Mouse (Mus musculus) intestine, postnatal 0 days (tissue): ENCODE results near the gene Sco2. TPM values are rescaled to one million over a fixed set of nuclear protein-coding genes. Genes with fewer than 3 reads are reported as not detected.

ENCODE experiments used
- ATAC-seq: fragments of 200-750 bp; cut with Nextera tagmentation; 2 replicates; pipeline ENCODE4 v1.8.0; 2017; ENCODE audit warnings: mild to moderate bottlenecking, moderate TSS enrichment, moderate library complexity
- H3K27ac ChIP-seq: fragments of 300-500 bp; sonication (generic); 2 replicates; pipeline ENCODE4 v1.5.1; 2014; ENCODE audit warnings: mild to moderate bottlenecking, low read depth, low read length, moderate library complexity
- H3K27me3 ChIP-seq: fragments of 300-500 bp; sonication (generic); replicated peaks from 2 replicates; pipeline ENCODE4 v1.6.1; 2014; ENCODE audit warnings: low read length, mixed read lengths; ENCODE audit not compliant: control insufficient read depth, insufficient read depth
- H3K36me3 ChIP-seq: fragments of 300-500 bp; sonication (generic); 2 replicates; pipeline ENCODE4 v1.6.1; 2014; ENCODE audit warnings: mild to moderate bottlenecking, moderate library complexity; ENCODE audit not compliant: control insufficient read depth, insufficient read depth
- H3K4me1 ChIP-seq: fragments of 300-500 bp; sonication (generic); replicated peaks from 2 replicates; pipeline ENCODE4 v1.6.1; 2014; ENCODE audit warnings: antibody characterized with exemption, low read length, mixed read lengths; ENCODE audit not compliant: control insufficient read depth, insufficient read depth
- H3K4me2 ChIP-seq: fragments of 300-500 bp; sonication (generic); replicated peaks from 2 replicates; pipeline ENCODE4 v1.6.1; 2014; ENCODE audit warnings: low read depth, mild to moderate bottlenecking, moderate library complexity
- H3K4me3 ChIP-seq: fragments of 300-500 bp; sonication (generic); 2 replicates; pipeline ENCODE4 v1.5.1; 2014; ENCODE audit warnings: low read depth, low read length
- H3K9ac ChIP-seq: fragments of 300-500 bp; sonication (generic); 2 replicates; pipeline ENCODE4 v1.6.1; 2014; ENCODE audit warnings: mild to moderate bottlenecking, low read depth, low read length
- H3K9me3 ChIP-seq: fragments of 300-500 bp; sonication (generic); 2 replicates; pipeline ENCODE4 v1.6.1; 2016; ENCODE audit warnings: mixed run types; ENCODE audit not compliant: control insufficient read depth
- CTCF ChIP-seq: sonication (generic); IDR thresholded peaks from 2 replicates; pipeline ENCODE4 v1.5.1; 2016; ENCODE audit warnings: low read depth, mild to moderate bottlenecking, control low read depth, antibody characterized with exemption, moderate library complexity
- WGBS: fragments of 180-500 bp; shearing (Covaris S2); extraction: QIAGEN DNeasy Blood & Tissue Kit; methylation state at CpG from one replicate; pipeline ENCODE4 v1.1.7; 2014; 5-methylcytosine and 5-hydroxymethylcytosine counted together
- polyA plus RNA-seq: library from polyadenylated mRNA; unstranded; fragments of >200 nt; fragmentation: Nextera tagmentation; extraction: Ambion mirVana; gene quantifications from 2 replicates; pipeline ENCODE4 v1.2.1, GENCODE M21; 2015

Sco2 gene
- polyA plus RNA-seq, 1 experiment from 2014 or later = 18.0 TPM

DNA sequence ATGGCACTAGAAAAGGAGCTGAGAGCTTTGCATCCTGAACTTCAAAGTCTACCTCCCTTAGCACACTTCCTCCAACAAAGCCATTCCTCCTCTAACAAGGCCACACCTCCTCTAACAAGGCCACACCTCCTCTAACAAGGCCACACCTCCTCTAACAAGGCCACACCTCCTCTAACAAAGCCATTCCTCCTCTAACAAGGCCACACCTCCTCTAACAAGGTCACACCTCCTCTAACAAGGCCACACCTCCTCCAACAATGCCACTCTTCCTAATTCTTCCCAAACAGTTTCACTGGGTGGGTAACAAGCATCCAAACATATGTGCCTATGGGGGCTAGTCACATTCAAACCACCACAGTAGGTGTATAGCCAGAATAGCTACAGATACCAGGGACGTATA, 28.8 kb upstream of the Sco2 start:
- H3K9ac ChIP-seq = no peak overlapping the region
- H3K4me2 ChIP-seq = no peak overlapping the region
- no peak for ATAC-seq
- no peak for TF ChIP-seq CTCF
- H3K27me3 ChIP-seq = no peaks in the 10 kb centered on the region
- no peak overlapping the region for H3K4me3 ChIP-seq
- no peaks in the 10 kb centered on the region for H3K9me3 ChIP-seq
- no peaks in the 10 kb centered on the region for H3K4me1 ChIP-seq
- no peaks in the 10 kb centered on the region for H3K36me3 ChIP-seq
- H3K27ac ChIP-seq = no peak overlapping the region
- WGBS = 83% methylated on average over 1 of the region's 1 CpGs

DNA sequence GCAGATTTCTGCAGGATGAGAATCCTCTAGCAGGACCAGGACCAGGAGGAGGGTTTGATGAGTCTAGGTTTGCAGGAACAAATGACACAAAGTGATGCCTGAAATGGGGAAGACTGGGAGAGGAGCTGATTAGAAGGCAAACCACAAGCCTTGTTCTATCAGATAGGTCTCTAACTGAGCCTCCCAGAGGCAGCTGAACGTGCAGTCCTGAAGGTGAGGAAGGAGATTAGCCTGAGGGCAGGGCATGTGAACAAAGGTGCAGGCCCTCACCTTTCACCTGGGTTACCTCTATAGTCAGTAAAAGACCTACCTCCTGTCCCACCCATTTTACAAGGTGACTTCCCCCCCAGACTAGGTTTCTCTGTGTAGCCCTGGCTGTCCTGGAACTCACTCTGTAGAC, 26.1 kb upstream of the Sco2 start:
- H3K4me2 ChIP-seq = no peak overlapping the region
- H3K27ac ChIP-seq = no peak overlapping the region; the same call in 1 of the 2 replicates
- WGBS = 11% methylated on average over 1 of the region's 1 CpGs
- no peaks in the 10 kb centered on the region for H3K9me3 ChIP-seq
- H3K4me3 ChIP-seq = no peak overlapping the region
- no peak for TF ChIP-seq CTCF
- ATAC-seq = no peak
- no peak overlapping the region for H3K9ac ChIP-seq
- H3K4me1 ChIP-seq = no peaks in the 10 kb centered on the region
- no peaks in the 10 kb centered on the region for H3K36me3 ChIP-seq
- H3K27me3 ChIP-seq = no peaks in the 10 kb centered on the region

DNA sequence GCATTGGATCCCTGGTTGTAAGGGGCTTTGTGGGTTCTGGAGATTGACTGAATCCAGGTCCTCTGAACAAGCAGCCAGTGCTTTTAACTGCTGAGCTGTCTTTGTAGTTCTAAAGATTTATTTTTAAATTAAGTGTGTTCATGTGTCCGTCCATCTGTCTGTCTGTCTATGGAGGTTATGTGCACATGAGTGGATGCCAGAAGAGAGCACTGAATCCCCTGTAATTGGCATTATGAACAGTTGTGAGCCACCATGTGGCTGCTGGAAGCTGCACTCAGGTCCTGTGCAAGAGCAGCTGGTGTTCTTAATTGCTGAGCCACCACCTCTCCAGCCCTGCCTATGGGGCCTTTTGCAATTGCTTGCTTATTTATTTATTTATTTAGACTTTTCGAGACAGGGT, 24.5 kb upstream of the Sco2 start:
- Histone ChIP-seq H3K4me3 (no peak overlapping the region), H3K27me3 (no peaks in the 10 kb centered on the region), H3K9me3 (no peaks in the 10 kb centered on the region), H3K4me2 (no peak overlapping the region), H3K36me3 (no peaks in the 10 kb centered on the region), H3K9ac (no peak overlapping the region), H3K27ac (no peak overlapping the region), H3K4me1 (no peaks in the 10 kb centered on the region)
- no peak for TF ChIP-seq CTCF
- ATAC-seq = no peak
- 90% methylated on average over 2 of the region's 2 CpGs for WGBS

DNA sequence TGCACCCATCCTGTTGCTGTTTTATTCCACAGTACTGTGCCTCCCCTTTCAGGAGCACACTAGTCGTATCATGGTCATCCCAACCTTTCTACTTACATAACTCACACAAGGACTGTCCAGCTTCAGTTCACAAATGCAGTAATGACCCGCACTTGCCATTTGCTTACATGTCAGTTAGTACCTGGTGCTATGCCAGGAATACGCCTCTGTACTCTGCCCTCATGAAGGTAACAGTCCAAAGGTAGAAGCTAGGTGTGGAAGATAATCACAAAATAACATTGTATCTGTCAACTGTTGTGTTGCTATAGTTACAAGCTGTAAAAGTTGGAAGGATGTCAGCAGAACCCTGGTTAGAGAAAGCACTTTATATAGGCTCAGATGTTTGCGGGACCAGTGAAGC, 23.2 kb upstream of the Sco2 start:
- TF ChIP-seq CTCF = no peak
- peak overlapping the region; percentile 46 for H3K27ac ChIP-seq
- peak; percentile 94 for ATAC-seq

DNA sequence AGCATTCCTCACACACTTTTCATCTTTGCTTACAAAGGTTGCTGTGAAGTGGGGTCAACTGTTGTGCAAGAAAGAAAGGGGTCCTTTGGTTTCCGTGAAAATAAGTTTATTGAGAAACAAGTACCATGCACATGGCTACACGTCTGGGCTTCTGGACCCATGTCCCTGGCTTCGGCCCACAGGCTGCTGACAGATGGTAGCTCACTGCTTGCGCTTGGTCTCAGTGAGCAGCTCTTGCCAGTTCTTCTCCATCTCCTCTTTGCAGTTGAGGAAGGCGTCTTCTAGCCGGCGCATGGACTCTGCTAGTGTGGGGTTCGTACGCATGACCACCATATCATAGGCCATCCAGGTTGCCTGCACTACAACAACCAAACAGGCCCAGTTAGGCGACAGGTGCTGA, 16.4 kb upstream of the Sco2 start:
- H3K4me3 ChIP-seq = no peak overlapping the region
- no peaks in the 10 kb centered on the region for H3K9me3 ChIP-seq
- H3K27ac ChIP-seq = no peak overlapping the region
- H3K9ac ChIP-seq = no peak overlapping the region
- no peaks in the 10 kb centered on the region for H3K4me1 ChIP-seq
- no peak for TF ChIP-seq CTCF
- H3K27me3 ChIP-seq = 0 out of 2 replicates have a peak, but pooled peaks cover 2% of the 10 kb centered on the region
- ATAC-seq = no peak
- H3K4me2 ChIP-seq = no peak overlapping the region
- 94% methylated on average over 10 of the region's 10 CpGs for WGBS
- no peaks in the 10 kb centered on the region for H3K36me3 ChIP-seq

More for the DNA sequence above, 23.2 kb upstream of the Sco2 start:
- Histone ChIP-seq H3K9ac (no peak overlapping the region), H3K4me2 (no peak overlapping the region), H3K9me3 (no peaks in the 10 kb centered on the region), H3K4me1 (no peaks in the 10 kb centered on the region), H3K27me3 (no peaks in the 10 kb centered on the region), H3K36me3 (no peaks in the 10 kb centered on the region), H3K4me3 (no peak overlapping the region)
- WGBS = 41% methylated on average over 4 of the region's 4 CpGs

DNA sequence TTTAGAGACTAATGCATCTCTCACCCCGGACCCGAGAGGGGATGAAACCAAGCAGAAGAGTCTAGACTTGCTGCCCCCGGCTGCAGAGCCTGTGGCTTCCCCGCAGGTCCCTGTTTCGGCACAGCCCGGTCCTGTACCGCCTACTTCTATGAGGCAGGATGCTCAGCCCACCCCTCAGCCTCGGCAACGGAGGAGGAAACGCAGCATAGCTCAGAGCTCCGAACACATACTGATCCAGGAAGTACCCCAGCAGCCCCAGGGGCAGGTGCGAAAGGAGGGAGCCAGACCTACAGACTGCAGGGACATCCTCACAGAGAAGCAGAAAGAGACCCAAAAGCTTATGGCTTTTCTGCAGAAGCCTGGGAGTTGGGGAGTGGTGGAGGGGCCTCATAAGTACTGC, 13.5 kb upstream of the Sco2 start:
- ATAC-seq = no peak
- Histone ChIP-seq H3K4me1 (no peaks in the 10 kb centered on the region), H3K27me3 (0 out of 2 replicates have a peak, but pooled peaks cover 2% of the 10 kb centered on the region), H3K36me3 (no peaks in the 10 kb centered on the region), H3K9ac (no peak overlapping the region), H3K27ac (no peak overlapping the region), H3K9me3 (no peaks in the 10 kb centered on the region), H3K4me2 (no peak overlapping the region), H3K4me3 (no peak overlapping the region)
- no peak for TF ChIP-seq CTCF
- 34% methylated on average over 12 of the region's 12 CpGs for WGBS

DNA sequence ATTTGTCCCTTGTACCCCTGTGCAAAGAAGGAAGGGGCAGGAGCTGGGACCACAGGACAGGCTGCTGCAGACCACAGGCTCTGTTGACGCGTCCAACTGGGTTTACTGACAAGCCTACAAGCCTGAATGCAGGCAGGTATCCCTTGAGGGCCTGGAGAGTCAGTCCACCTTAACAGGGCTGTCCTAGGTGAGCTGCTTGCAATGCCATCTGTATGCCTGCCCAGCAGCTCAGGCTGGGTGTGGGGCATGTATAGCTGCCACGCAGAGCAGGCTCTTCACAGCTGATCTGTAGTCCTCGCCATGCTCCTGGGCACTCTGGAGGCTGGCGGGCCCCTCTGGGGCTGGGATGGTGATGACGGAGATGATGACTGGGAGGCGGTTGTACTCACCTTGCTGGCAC, 11.0 kb upstream of the Sco2 start, which contains the start of gene Klhdc7b:
Gene Klhdc7b (plus strand): TSS at position 301 of the 400 bp plus-strand sequence.
- H3K4me2 ChIP-seq = no peak within 1 kb of the TSS
- H3K4me1 ChIP-seq = no peaks in the 10 kb centered on the region
- TF ChIP-seq CTCF = no peak
- no peak for ATAC-seq
- peaks cover 5% of the 10 kb centered on the region; the same call in 1 of the 2 replicates for H3K27me3 ChIP-seq
- H3K9me3 ChIP-seq = no peaks in the 10 kb centered on the region
- WGBS = 86% methylated on average over 7 of the region's 7 CpGs
- no peak within 1 kb of the TSS for H3K4me3 ChIP-seq
- no peak within 1 kb of the TSS for H3K27ac ChIP-seq
- no peaks in the 10 kb centered on the region for H3K36me3 ChIP-seq
- H3K9ac ChIP-seq = no peak within 1 kb of the TSS
